In the genomic region with DNA sequence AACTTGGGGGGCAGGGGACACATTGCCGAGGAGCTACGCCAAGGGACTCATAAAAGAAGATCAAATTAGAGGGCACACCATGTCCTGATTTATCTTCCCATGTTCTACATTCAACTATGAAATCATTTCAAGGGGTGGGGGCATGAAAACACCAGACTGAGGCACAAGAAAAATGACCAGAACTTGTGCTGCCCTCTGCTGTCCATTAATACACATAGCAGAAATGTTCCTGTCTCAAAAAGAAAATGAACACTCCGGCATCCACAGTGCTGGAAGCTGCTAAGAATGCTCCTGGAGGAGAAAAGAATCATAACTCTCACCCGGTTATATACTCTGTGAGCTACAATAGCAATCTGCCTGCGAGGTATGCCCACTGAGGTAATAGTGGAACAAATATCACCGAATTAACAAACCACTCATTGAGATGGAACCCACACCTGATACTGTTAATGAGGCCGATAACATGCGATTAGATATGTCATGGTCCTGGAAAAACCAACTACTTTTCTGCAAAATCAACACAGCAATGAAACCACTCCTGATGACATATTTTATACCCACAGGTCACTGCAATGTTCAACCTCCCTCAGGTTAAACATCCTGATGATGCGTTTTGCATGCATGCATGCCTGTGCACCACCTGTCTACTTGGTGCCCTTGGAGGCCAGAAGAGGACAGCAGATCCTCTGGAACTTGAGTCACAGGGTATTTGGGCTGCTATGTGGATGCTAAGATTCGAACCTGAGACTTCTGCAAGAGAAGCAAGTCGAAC, we compare ENCODE assay signal across 9 mouse cellular contexts.
DNase-seq lines count a peak whose midpoint lies in the region; ATAC-seq and TF ChIP-seq lines count a peak whose summit lies in the region.
"Had no signal": no experiment of that assay in that cellular context is flagged by ENCODE, and none has a peak within 500 bp of the region (broad histone marks: within the 10 kb centered on the region; RNA-seq: fewer than 3 reads in every experiment).

No protein-coding gene starts in this region.

- TF ChIP-seq EP300 in MEL (IDR thresholded peaks at IDR 0.05; ENCODE audit: low read depth in 1 of 2, low read length in 2 of 2) = no peak

- no peaks in the 10 kb centered on the region for H3K9me3 ChIP-seq in MEL (replicated peaks; ENCODE audit: insufficient read depth, low read length)
- H3K9me3 ChIP-seq in embryonic facial prominence, embryonic 11.5 days (replicated peaks; ENCODE audit: control insufficient read depth, low read length) = no peaks in the 10 kb centered on the region
- no peaks in the 10 kb centered on the region for H3K9me3 ChIP-seq in midbrain, embryonic 15.5 days
- H3K9me3 ChIP-seq: liver, embryonic 15.5 days had no signal

- TF ChIP-seq CTCF in kidney, adult 2 months (conservative IDR thresholded peaks at IDR 0.05; ENCODE audit: insufficient read depth, insufficient read length, low read depth, low read length) = peak; percentile 38
- TF ChIP-seq CTCF in MEL (IDR thresholded peaks at IDR 0.05 in 2 of 3, conservative IDR thresholded peaks at IDR 0.05 in 1 of 3; ENCODE audit: control insufficient read depth in 1 of 3, insufficient read depth in 1 of 3, low read depth in 2 of 3, low read length in 3 of 3, poor library complexity in 1 of 3, severe bottlenecking in 1 of 3) = peak in 2 of 3 experiments; percentile 24 to 28; a peak in 3 of 6 replicates

- DNase-seq in kidney, adult 2 months = peak; percentile 21
- no peak for DNase-seq in kidney, adult 8-10 months
- DNase-seq in B cell, adult 2 months = peak; percentile 51 to 53
- peak; percentile 6 for DNase-seq in MEL (ENCODE audit: low read depth, low spot score)
- DNase-seq in embryonic facial prominence, embryonic 11.5 days (ENCODE audit: low spot score) = peak; percentile 62
- no peak for DNase-seq in right cerebral cortex, postnatal 4 days

- no peaks in the 10 kb centered on the region for H3K79me2 ChIP-seq in MEL (ENCODE audit: control insufficient read depth, insufficient read depth, low read length, poor library complexity)

- no peak overlapping the region for H3K4me2 ChIP-seq in embryonic facial prominence, embryonic 11.5 days (ENCODE audit: low read depth, low read length)
- no peak overlapping the region for H3K4me2 ChIP-seq in midbrain, embryonic 15.5 days
- H3K4me2 ChIP-seq: liver, embryonic 15.5 days had no signal

- H3K27me3 ChIP-seq in kidney, adult 2 months (replicated peaks; ENCODE audit: control insufficient read depth, insufficient read depth, low read length) = no peaks in the 10 kb centered on the region
- no peaks in the 10 kb centered on the region for H3K27me3 ChIP-seq in MEL (ENCODE audit: control insufficient read depth in 1 of 2, insufficient read depth in 2 of 2, low read length in 2 of 2)
- no peaks in the 10 kb centered on the region for H3K27me3 ChIP-seq in embryonic facial prominence, embryonic 11.5 days (ENCODE audit: control insufficient read depth, insufficient read depth, low read length)
- H3K27me3 ChIP-seq in midbrain, embryonic 15.5 days (replicated peaks) = no peaks in the 10 kb centered on the region
- H3K27me3 ChIP-seq: liver, embryonic 15.5 days had no signal

- no peak for TF ChIP-seq POLR2A in kidney, adult 2 months (IDR thresholded peaks at IDR 0.05; ENCODE audit: low read depth, low read length)
- no peak for TF ChIP-seq POLR2A in MEL (IDR thresholded peaks at IDR 0.05; ENCODE audit: control insufficient read depth in 1 of 2, insufficient read depth in 1 of 2, low read depth in 1 of 2, low read length in 2 of 2, poor library complexity in 1 of 2)

- TF ChIP-seq RAD21 in MEL (IDR thresholded peaks at IDR 0.05; ENCODE audit: low read depth, low read length) = peak; percentile 20

- 54% methylated on average over 11 of the region's 11 CpGs for WGBS in kidney, adult 2 months
- 63% methylated on average over 11 of the region's 11 CpGs for WGBS in embryonic facial prominence, embryonic 11.5 days
- 63% methylated on average over 11 of the region's 11 CpGs for WGBS in midbrain, embryonic 15.5 days

- no peak overlapping the region for H3K4me3 ChIP-seq in kidney, adult 2 months (ENCODE audit: insufficient read depth, low read depth, low read length)
- H3K4me3 ChIP-seq in MEL (ENCODE audit: control insufficient read depth in 1 of 2, insufficient read depth in 1 of 2, low read depth in 2 of 2, low read length in 2 of 2) = no peak overlapping the region
- no peak overlapping the region for H3K4me3 ChIP-seq in embryonic facial prominence, embryonic 11.5 days (ENCODE audit: low read depth, low read length)
- no peak overlapping the region for H3K4me3 ChIP-seq in midbrain, embryonic 15.5 days
- H3K4me3 ChIP-seq: liver, embryonic 15.5 days had no signal

- H3K27ac ChIP-seq in kidney, adult 2 months (ENCODE audit: insufficient read depth, low read depth, low read length) = no peak overlapping the region
- H3K27ac ChIP-seq in MEL (ENCODE audit: control insufficient read depth, low read depth, low read length) = no peak overlapping the region
- H3K27ac ChIP-seq in embryonic facial prominence, embryonic 11.5 days (replicated peaks; ENCODE audit: low read depth, low read length) = no peak overlapping the region
- H3K27ac ChIP-seq in midbrain, embryonic 15.5 days = no peak overlapping the region
- H3K27ac ChIP-seq: liver, embryonic 15.5 days had no signal

- no peaks in the 10 kb centered on the region for H3K4me1 ChIP-seq in kidney, adult 2 months (ENCODE audit: control insufficient read depth, insufficient read depth, low read length)
- no peaks in the 10 kb centered on the region for H3K4me1 ChIP-seq in MEL (ENCODE audit: control insufficient read depth in 1 of 2, insufficient read depth in 2 of 2, low read length in 2 of 2)
- no peaks in the 10 kb centered on the region for H3K4me1 ChIP-seq in embryonic facial prominence, embryonic 11.5 days (ENCODE audit: control insufficient read depth, insufficient read depth, low read length)
- H3K4me1 ChIP-seq in midbrain, embryonic 15.5 days = peaks cover 14% of the 10 kb centered on the region; the same call in 1 of the 2 replicates
- H3K4me1 ChIP-seq: liver, embryonic 15.5 days had no signal

- H3K9ac ChIP-seq in MEL (ENCODE audit: control insufficient read depth, low read depth, low read length, poor library complexity, severe bottlenecking) = no peak overlapping the region
- H3K9ac ChIP-seq in embryonic facial prominence, embryonic 11.5 days (replicated peaks; ENCODE audit: low read length) = no peak overlapping the region
- H3K9ac ChIP-seq in midbrain, embryonic 15.5 days = no peak overlapping the region
- H3K9ac ChIP-seq: liver, embryonic 15.5 days had no signal

- no peaks in the 10 kb centered on the region for H3K36me3 ChIP-seq in kidney, adult 2 months (ENCODE audit: control insufficient read depth, insufficient read depth, low read length)
- no peaks in the 10 kb centered on the region for H3K36me3 ChIP-seq in MEL (ENCODE audit: control insufficient read depth in 1 of 2, insufficient read depth in 2 of 2, low read length in 2 of 2)
- no peaks in the 10 kb centered on the region for H3K36me3 ChIP-seq in embryonic facial prominence, embryonic 11.5 days (replicated peaks; ENCODE audit: control insufficient read depth, insufficient read depth, low read depth, low read length)
- H3K36me3 ChIP-seq in midbrain, embryonic 15.5 days (replicated peaks) = no peaks in the 10 kb centered on the region
- H3K36me3 ChIP-seq: liver, embryonic 15.5 days had no signal

- ATAC-seq in embryonic facial prominence, embryonic 11.5 days (replicated peaks; ENCODE audit: insufficient number of reproducible peaks, low FRiP score, low TSS enrichment, low read depth) = no peak
- ATAC-seq in midbrain, embryonic 15.5 days (replicated peaks) = 0 out of 2 replicates have a peak, but pooled peaks have one; percentile 34
- ATAC-seq in inflammation-experienced regulatory T-cells, adult 6 months = no peak

TF ChIP-seq in MEL, 35 proteins besides CTCF, POLR2A, EP300 and RAD21:
- TF ChIP-seq SMC3 (IDR thresholded peaks at IDR 0.05; ENCODE audit: low read depth, low read length) (peak; percentile 24; the same call in 1 of the 2 replicates), NRF1 (IDR thresholded peaks at IDR 0.05; ENCODE audit: insufficient read depth, low read depth, low read length, poor library complexity, severe bottlenecking) (no peak), ZKSCAN1 (IDR thresholded peaks at IDR 0.05; ENCODE audit: low read depth, low read length) (no peak)
TF ChIP-seq in MEL: peak in this region for 1.

Comparison
In these comparisons a context has a peak if more than half of its experiments do, and no peak if none do; other contexts are left out.
1. DNase-seq: peak in kidney, adult 2 months (single experiment), B cell, adult 2 months (2 of 2), MEL (single experiment) and embryonic facial prominence, embryonic 11.5 days (single experiment); none in kidney, adult 8-10 months (0 of 2) and right cerebral cortex, postnatal 4 days (single experiment).